Mouse (Mus musculus) neural tube, embryonic 14.5 days (tissue): ENCODE measurements around the gene Eaf2. TPM values are rescaled to one million over a fixed set of nuclear protein-coding genes. Genes with fewer than 3 reads are reported as not detected.

Source experiments
- ATAC-seq: fragments of 200-750 bp; cut with Nextera tagmentation; 2 replicates; pipeline ENCODE4 v1.8.0; 2017; ENCODE audit warnings: low read depth, mild to moderate bottlenecking, moderate TSS enrichment, moderate library complexity
- H3K27ac ChIP-seq: fragments of 300-500 bp; sonication (generic); 2 replicates; pipeline ENCODE4 v1.5.1; 2014; ENCODE audit warnings: low read depth, mild to moderate bottlenecking, control low read depth, low read length, moderate library complexity, mixed read lengths
- H3K27me3 ChIP-seq: fragments of 300-500 bp; sonication (generic); 2 replicates; pipeline ENCODE4 v1.6.1; 2014; ENCODE audit warnings: low read length; ENCODE audit not compliant: control insufficient read depth, insufficient read depth
- H3K36me3 ChIP-seq: fragments of 300-500 bp; sonication (generic); 2 replicates; pipeline ENCODE4 v1.6.1; 2014; ENCODE audit warnings: low read length, mixed read lengths; ENCODE audit not compliant: control insufficient read depth, insufficient read depth
- H3K4me1 ChIP-seq: fragments of 300-500 bp; sonication (generic); 2 replicates; pipeline ENCODE4 v1.6.1; 2014; ENCODE audit warnings: low read length; ENCODE audit not compliant: control insufficient read depth, insufficient read depth
- H3K4me2 ChIP-seq: fragments of 300-500 bp; sonication (generic); 2 replicates; pipeline ENCODE4 v1.6.1; 2014; ENCODE audit warnings: mild to moderate bottlenecking, low read depth, low read length, control low read depth
- H3K4me3 ChIP-seq: fragments of 300-500 bp; sonication (generic); 2 replicates; pipeline ENCODE4 v1.5.1; 2014; ENCODE audit warnings: low read depth, low read length, control low read depth, mixed read lengths
- H3K9ac ChIP-seq: fragments of 300-500 bp; sonication (generic); replicated peaks from 2 replicates; pipeline ENCODE4 v1.6.1; 2014; ENCODE audit warnings: low read depth, mild to moderate bottlenecking, control low read depth, low read length, mixed read lengths
- H3K9me3 ChIP-seq: fragments of 300-500 bp; sonication (generic); 2 replicates; pipeline ENCODE4 v1.6.1; 2016; ENCODE audit warnings: low read length; ENCODE audit not compliant: control insufficient read depth
- WGBS: fragments of 180-500 bp; shearing (Covaris S2); extraction: QIAGEN DNeasy Blood & Tissue Kit; methylation state at CpG from one replicate; pipeline ENCODE4 v1.1.7; 2014; 5-methylcytosine and 5-hydroxymethylcytosine counted together
- polyA plus RNA-seq: library from polyadenylated mRNA; unstranded; fragments of >200 nt; fragmentation: Nextera tagmentation; extraction: Ambion mirVana; gene quantifications from 2 replicates; pipeline ENCODE4 v1.2.1, GENCODE M21; 2014

Gene Eaf2
- polyA plus RNA-seq: 0.39 and 0.43 TPM in 2 replicates

- Histone ChIP-seq H3K4me2 (peak within 1 kb of the TSS; percentile 67), H3K27me3 (peaks cover 3% of the 10 kb centered on the region; the same call in 1 of the 2 replicates), H3K4me3 (peak within 1 kb of the TSS; percentile 70), H3K27ac (peak within 1 kb of the TSS; percentile 85), H3K4me1 (peaks cover 16% of the 10 kb centered on the region; the same call in 1 of the 2 replicates), H3K9me3 (no peaks in the 10 kb centered on the region), H3K36me3 (peaks cover 9% of the 10 kb centered on the region; the same call in 1 of the 2 replicates), H3K9ac (peak within 1 kb of the TSS; percentile 83)
- peak; percentile 100 for ATAC-seq
- WGBS: under 1% methylated on average over 43 of the region's 43 CpGs
Measured at GRCm38 (mm10) chr16:36874583-36875275, at the start of gene Eaf2, which contains the start of gene Golgb1. Gene Eaf2 (minus strand): TSS chr16:36875003. Gene Golgb1 (plus strand): TSS chr16:36875140.

- WGBS: 94% methylated on average over 8 of the region's 8 CpGs
- Histone ChIP-seq H3K27ac (no peak overlapping the region), H3K36me3 (peaks cover 40% of the 10 kb centered on the region), H3K4me3 (no peak overlapping the region), H3K4me1 (no peaks in the 10 kb centered on the region), H3K9ac (no peak overlapping the region), H3K4me2 (no peak overlapping the region), H3K27me3 (no peaks in the 10 kb centered on the region), H3K9me3 (no peaks in the 10 kb centered on the region)
- ATAC-seq: no peak
Measured at GRCm38 (mm10) chr16:36924312-36924711, 49.5 kb upstream of the Eaf2 start.

DNA sequence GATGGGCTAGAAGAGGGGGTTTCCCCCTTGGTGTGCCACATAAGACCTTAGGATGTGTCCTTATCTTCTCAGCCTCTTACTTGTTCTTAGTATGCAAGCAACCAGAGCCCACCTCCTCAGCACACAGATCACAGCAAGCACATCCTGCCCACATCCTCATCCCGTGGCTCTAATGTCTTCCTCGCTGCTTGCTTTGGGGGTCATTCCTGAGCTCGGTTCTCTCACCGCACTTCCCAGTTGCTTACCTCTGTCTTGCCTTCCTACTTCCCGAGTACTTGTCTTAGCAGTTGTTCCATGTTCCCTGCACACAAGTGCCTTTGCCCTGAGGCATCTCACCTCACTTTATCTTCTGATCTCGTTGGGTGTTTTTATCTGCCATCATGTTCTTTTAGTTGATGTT, 47.2 kb upstream of the Eaf2 start:
- no peak overlapping the region for H3K9ac ChIP-seq
- H3K9me3 ChIP-seq: no peaks in the 10 kb centered on the region
- no peaks in the 10 kb centered on the region for H3K4me1 ChIP-seq
- H3K4me3 ChIP-seq: no peak overlapping the region
- 96% methylated on average over 6 of the region's 6 CpGs for WGBS
- no peak overlapping the region for H3K4me2 ChIP-seq
- peaks cover 32% of the 10 kb centered on the region for H3K36me3 ChIP-seq
- H3K27ac ChIP-seq: no peak overlapping the region
- no peak for ATAC-seq
- H3K27me3 ChIP-seq: no peaks in the 10 kb centered on the region

DNA sequence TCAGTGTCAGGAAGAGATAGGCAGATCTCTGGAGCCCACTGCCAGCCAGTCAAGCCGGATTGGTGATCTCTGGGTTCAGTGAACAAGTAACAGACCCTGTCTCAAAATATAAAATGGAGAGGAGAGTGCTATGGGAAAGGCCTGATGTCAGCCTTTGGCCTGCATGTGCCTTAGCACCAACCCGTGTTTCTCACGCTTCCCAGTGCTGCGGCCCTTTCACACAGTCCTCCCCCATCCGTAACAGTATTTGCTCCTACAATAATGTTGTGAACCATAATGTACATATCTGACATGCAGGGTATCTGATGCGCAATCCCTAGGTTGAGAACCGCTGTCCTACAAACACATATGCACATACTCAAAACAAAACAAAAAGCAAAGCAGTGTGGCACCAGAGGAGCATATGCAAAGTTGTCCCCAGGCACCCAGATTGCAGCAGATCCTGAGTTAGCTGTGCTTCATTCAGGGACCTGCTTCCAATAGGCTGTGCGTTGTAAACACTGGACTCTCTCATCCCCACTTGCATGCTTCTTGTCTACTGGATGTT, 46.3 kb upstream of the Eaf2 start:
- H3K9ac ChIP-seq: no peak overlapping the region
- WGBS: 96% methylated on average over 8 of the region's 8 CpGs
- H3K27ac ChIP-seq: no peak overlapping the region
- ATAC-seq: no peak
- H3K4me2 ChIP-seq: no peak overlapping the region
- no peak overlapping the region for H3K4me3 ChIP-seq
- H3K27me3 ChIP-seq: no peaks in the 10 kb centered on the region
- peaks cover 34% of the 10 kb centered on the region for H3K36me3 ChIP-seq
- no peaks in the 10 kb centered on the region for H3K4me1 ChIP-seq
- no peaks in the 10 kb centered on the region for H3K9me3 ChIP-seq

- Histone ChIP-seq H3K27ac (no peak overlapping the region), H3K4me3 (no peak overlapping the region), H3K4me1 (no peaks in the 10 kb centered on the region), H3K4me2 (no peak overlapping the region), H3K27me3 (no peaks in the 10 kb centered on the region), H3K9me3 (no peaks in the 10 kb centered on the region), H3K36me3 (peaks cover 41% of the 10 kb centered on the region), H3K9ac (no peak overlapping the region)
- no peak for ATAC-seq
- 94% methylated on average over 3 of the region's 3 CpGs for WGBS
Measured at GRCm38 (mm10) chr16:36920410-36920809, 45.6 kb upstream of the Eaf2 start.

DNA sequence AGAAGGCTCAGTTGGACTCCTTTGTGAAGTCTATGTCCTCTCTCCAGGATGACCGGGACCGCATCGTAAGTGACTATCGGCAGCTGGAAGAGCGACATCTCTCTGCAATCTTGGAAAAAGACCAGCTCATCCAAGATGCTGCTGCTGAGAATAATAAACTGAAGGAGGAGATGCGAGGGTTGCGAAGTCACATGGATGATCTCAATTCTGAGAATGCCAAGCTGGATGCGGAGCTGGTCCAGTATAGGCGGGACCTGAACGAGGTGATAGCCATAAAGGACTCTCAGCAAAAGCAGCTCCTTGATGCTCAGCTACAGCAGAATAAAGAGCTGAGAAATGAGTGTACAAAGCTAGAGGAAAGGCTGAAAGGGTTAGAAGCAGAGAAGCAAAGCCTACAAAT, 43.7 kb upstream of the Eaf2 start:
- H3K36me3 ChIP-seq: peaks cover 51% of the 10 kb centered on the region
- WGBS: 92% methylated on average over 10 of the region's 10 CpGs

GRCm38 (mm10) chr16:36914195-36914594, 39.4 kb upstream of the Eaf2 start:
- 87% methylated on average over 5 of the region's 5 CpGs for WGBS
- Histone ChIP-seq H3K4me3 (no peak overlapping the region), H3K27me3 (no peaks in the 10 kb centered on the region), H3K36me3 (peaks cover 52% of the 10 kb centered on the region), H3K9me3 (no peaks in the 10 kb centered on the region), H3K9ac (no peak overlapping the region), H3K4me2 (no peak overlapping the region), H3K4me1 (no peaks in the 10 kb centered on the region), H3K27ac (no peak overlapping the region)
- ATAC-seq: no peak

More for the DNA sequence above, 43.7 kb upstream of the Eaf2 start:
- Histone ChIP-seq H3K4me1 (no peaks in the 10 kb centered on the region), H3K9me3 (no peaks in the 10 kb centered on the region), H3K27me3 (no peaks in the 10 kb centered on the region), H3K4me2 (no peak overlapping the region), H3K27ac (no peak overlapping the region), H3K4me3 (no peak overlapping the region), H3K9ac (no peak overlapping the region)
- ATAC-seq: no peak

GRCm38 (mm10) chr16:36912311-36912710, 37.5 kb upstream of the Eaf2 start:
- no peak overlapping the region for H3K4me2 ChIP-seq
- H3K4me1 ChIP-seq: no peaks in the 10 kb centered on the region
- no peak overlapping the region for H3K4me3 ChIP-seq
- H3K36me3 ChIP-seq: peaks cover 53% of the 10 kb centered on the region
- no peaks in the 10 kb centered on the region for H3K9me3 ChIP-seq
- 95% methylated on average over 13 of the region's 13 CpGs for WGBS
- no peak for ATAC-seq
- H3K27me3 ChIP-seq: no peaks in the 10 kb centered on the region
- no peak overlapping the region for H3K9ac ChIP-seq
- H3K27ac ChIP-seq: no peak overlapping the region

- Histone ChIP-seq H3K4me2 (no peak overlapping the region), H3K4me3 (no peak overlapping the region), H3K4me1 (no peaks in the 10 kb centered on the region), H3K27ac (no peak overlapping the region), H3K9ac (no peak overlapping the region), H3K27me3 (no peaks in the 10 kb centered on the region), H3K9me3 (no peaks in the 10 kb centered on the region), H3K36me3 (peaks cover 52% of the 10 kb centered on the region)
- no peak for ATAC-seq
- 90% methylated on average over 10 of the region's 10 CpGs for WGBS
Measured at GRCm38 (mm10) chr16:36911909-36912308, 37.1 kb upstream of the Eaf2 start.
